Mouse (Mus musculus) ovary, adult 18-20 months (tissue): ENCODE measurements around the gene Myoc.
A peak's percentile ranks its signal among the peaks of the same experiment; 100 is the strongest.

Source experiments
- DNase-seq: peaks from one replicate; pipeline ENCODE4 v3.0.0; 2022; ENCODE audit warnings: low spot score, mixed read lengths

Myoc gene

DNA sequence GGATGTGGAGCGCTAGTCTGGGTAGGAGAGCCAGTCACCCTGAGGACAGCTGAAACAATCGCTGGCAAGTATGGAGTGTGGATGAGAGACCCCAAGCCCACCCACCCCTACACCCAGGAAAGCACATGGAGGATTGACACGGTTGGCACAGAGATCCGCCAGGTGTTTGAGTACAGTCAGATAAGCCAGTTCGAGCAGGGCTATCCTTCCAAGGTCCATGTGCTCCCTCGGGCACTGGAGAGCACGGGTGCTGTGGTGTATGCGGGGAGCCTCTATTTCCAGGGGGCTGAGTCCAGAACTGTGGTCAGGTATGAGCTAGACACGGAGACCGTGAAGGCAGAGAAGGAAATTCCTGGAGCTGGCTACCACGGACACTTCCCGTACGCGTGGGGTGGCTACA, 9.5 kb downstream of the Myoc start:
- DNase-seq, result no peak

DNA sequence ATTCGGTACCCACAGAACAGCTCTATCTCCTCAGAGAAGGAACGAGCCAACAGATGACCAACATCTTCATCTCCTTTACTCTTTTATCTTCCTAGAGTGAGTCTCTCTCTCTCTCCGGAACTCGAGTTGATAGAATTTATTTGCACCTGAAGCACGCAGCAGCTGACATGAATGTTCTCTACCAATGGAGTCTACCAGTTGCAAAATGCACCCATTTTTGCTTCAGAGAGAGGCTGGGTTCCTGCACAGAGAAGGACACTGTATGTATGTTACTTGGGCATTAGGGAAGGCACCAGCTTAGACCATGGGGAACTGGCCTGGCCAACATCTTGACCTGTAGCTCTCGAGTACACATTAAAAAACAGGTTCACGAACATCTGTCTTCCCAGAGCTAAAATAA, 19.2 kb downstream of the Myoc start, which contains the start of gene Myocos:
TSS of gene Myocos (minus strand) at position 101 of the 400 bp plus-strand sequence.
- DNase-seq, result no peak

DNA sequence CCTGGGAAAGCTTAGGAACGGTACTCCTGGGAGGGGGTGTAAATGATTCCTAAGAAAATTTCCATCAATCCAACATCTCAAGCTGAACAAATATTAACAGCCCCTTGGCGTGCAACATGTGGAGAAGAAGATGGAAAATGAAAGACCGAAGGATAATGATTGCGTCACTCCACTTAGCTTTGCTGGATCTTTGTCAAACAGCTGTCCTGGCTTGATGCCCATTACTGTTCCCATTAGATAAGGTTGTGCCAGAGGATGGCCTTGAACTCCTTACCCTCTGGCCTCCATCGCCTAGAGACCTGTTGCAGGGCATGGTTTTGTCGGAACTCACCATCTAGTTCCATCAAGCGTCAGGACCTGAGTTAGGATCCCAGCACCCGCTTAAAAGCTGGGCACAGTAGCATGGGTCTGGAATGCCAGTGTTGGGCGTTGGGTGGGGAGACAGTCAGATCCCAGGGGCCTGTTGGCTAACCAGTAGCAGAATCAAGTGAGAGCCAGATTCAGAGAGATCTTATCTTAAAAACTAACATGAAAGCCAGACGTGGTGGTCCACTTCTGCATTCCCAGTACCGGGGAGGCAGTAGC, 21.4 kb downstream of the Myoc start:
- DNase-seq, result peak; percentile 24

DNA sequence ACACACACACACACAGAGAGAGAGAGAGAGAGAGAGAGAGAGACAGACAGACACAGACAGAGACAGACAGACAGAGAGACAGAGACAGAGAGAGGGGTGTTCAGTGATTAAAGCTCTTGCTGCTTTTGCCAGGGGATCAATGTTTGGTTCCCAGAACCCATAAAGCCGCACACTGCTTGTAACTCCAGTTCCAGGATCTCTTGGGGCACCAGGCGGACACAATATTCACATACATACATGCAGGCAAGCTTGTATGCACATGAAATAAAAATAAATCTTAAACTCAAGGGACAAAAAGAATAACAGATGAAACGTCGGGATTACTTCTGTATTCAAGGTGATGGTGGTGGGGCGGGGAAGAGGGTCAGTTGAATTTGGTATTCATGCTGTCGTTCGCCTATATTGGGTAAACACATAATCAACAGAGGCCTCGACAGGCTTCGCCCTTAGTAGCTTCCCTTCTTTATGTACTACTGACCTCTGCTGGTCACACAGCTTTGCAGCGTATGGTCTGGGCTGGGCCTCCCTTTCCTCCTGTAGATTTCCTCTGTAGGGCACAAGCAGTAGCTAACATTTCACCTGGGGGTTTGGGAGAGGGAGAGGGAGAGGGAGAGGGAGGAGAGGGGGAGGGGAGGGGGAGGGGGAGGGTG, 26.0 kb downstream of the Myoc start:
- peak; percentile 48 for DNase-seq

DNA sequence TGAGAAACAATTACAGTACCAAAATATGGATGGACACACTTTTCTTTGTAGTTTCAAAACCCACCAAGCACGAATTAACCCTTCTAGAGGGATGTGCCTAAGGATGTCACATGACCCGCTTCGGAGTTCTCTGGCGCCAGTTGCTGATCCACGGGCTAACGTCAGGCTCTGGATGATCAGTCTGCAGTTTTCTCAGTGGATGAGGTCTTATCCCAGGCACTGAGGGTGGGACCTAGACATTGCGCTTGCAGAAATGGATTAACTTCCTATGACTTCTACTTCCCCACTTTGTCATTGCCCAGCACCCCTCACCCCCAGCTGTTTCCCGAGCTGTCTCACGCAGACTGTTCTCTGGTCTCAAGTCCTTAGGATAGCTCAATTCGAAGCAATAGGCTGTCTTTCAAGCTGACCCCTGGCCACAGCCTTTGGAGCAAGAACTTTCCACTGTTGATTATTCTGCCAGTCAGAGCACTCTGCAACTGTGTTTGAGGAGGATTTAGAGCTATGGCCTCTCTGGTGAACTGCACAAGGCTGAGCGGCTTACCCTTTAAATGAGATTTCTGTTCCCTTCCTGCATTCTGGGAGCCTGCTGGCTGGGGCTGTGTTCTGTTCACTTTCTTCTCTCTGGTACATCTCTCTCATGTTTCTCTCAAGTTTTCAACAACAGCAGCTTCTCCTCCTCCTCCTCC, 26.7 kb downstream of the Myoc start:
- DNase-seq, result no peak

DNA sequence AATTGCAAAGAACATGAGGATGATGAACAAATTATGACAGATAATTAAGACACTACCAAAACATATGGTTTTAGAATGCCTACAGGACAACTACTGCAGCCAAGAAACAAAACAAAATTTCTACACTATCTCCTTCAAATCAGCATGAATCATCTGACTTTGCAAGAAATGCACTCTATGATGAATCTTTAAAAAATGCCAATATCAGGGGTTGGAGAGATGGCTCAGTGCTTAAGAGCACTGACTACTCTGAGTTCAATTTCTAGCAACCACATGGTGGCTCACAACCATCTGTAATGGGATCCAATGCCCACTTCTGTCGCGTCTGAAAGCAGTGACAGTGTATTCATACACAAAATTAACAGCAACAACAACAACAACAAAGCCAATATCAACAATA, 54.8 kb downstream of the Myoc start:
- no peak for DNase-seq

DNA sequence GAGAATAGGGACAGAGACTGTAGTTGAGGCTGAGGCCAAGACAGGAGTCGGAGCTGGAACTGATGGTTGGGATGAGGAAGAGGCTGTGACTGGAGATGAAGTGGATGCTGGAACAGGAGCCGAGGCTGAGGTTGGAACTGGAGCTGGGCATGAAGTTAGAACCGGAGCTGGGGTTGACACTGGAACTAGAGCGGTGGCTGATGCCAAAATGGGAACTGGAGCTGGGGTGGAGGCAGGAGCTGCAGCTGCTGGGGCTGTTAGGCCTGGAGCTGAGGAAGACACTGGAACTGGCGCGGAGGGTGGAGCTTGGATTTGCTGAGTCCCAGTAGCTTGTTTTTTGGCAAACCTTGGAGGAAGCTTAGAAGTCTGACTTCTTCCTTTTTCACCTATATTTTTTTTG, 58.9 kb downstream of the Myoc start:
- no peak for DNase-seq
